Mouse (Mus musculus): ENCODE results near the gene Ifrd2. TPM values are rescaled to one million over a fixed set of nuclear protein-coding genes. Genes with fewer than 3 reads are reported as not detected.
A peak's percentile ranks its signal among the peaks of the same experiment; 100 is the strongest.

The Ifrd2 gene
- polyA plus RNA-seq, 1 experiment from 2014 or later, result 16.5 TPM

- peak overlapping the region; percentile 59 for H3K4me2 ChIP-seq (replicated peaks)
- peak overlapping the region; percentile 59; the same call in 1 of the 2 replicates for H3K9ac ChIP-seq
- peaks cover 45% of the 10 kb centered on the region for H3K27me3 ChIP-seq (ENCODE audit: control insufficient read depth, insufficient read depth, low read length)
- no peaks in the 10 kb centered on the region for H3K36me3 ChIP-seq (replicated peaks; ENCODE audit: control insufficient read depth, insufficient read depth)
- no peaks in the 10 kb centered on the region for H3K9me3 ChIP-seq (ENCODE audit: control insufficient read depth, low read length)
- H3K27ac ChIP-seq, result no peak overlapping the region
- H3K4me1 ChIP-seq (replicated peaks; ENCODE audit: control insufficient read depth, insufficient read depth, low read length), result peaks cover 38% of the 10 kb centered on the region
- H3K4me3 ChIP-seq (replicated peaks; ENCODE audit: low read length), result 0 out of 2 replicates have a peak overlapping the region, but pooled peaks have one; percentile 33
- no peak for DNase-seq (ENCODE audit: low spot score)
- WGBS, result 23% methylated on average over 23 of the region's 23 CpGs
- ATAC-seq (ENCODE audit: low FRiP score), result no peak
These were observed 36.8 kb upstream of the Ifrd2 start for GRCm38 (mm10) chr9:107550491-107551116.

GRCm38 (mm10) chr9:107551117-107551889 lies 36.1 kb upstream of the Ifrd2 start, which contains the start of gene Rassf1:
Gene Rassf1 (plus strand): TSS chr9:107551555.
- ATAC-seq (ENCODE audit: low FRiP score), result no peak
- Histone ChIP-seq H3K4me2 (replicated peaks) (peak within 1 kb of the TSS; percentile 59), H3K9ac (peak within 1 kb of the TSS; percentile 59), H3K27ac (no peak within 1 kb of the TSS), H3K4me1 (replicated peaks; ENCODE audit: control insufficient read depth, insufficient read depth, low read length) (peaks cover 44% of the 10 kb centered on the region), H3K4me3 (replicated peaks; ENCODE audit: low read length) (peak within 1 kb of the TSS; percentile 33), H3K9me3 (ENCODE audit: control insufficient read depth, low read length) (no peaks in the 10 kb centered on the region), H3K27me3 (ENCODE audit: control insufficient read depth, insufficient read depth, low read length) (peaks cover 45% of the 10 kb centered on the region), H3K36me3 (replicated peaks; ENCODE audit: control insufficient read depth, insufficient read depth) (no peaks in the 10 kb centered on the region)
- no peak for DNase-seq (ENCODE audit: low spot score)
- 2% methylated on average over 63 of the region's 63 CpGs for WGBS

GRCm38 (mm10) chr9:107551890-107552355 lies 35.5 kb upstream of the Ifrd2 start:
- H3K4me3 ChIP-seq (replicated peaks; ENCODE audit: low read length), result peak overlapping the region; percentile 33
- DNase-seq (ENCODE audit: low spot score) (no peak), ATAC-seq (ENCODE audit: low FRiP score) (no peak)
- no peaks in the 10 kb centered on the region for H3K9me3 ChIP-seq (ENCODE audit: control insufficient read depth, low read length)
- 10% methylated on average over 8 of the region's 8 CpGs for WGBS
- peaks cover 44% of the 10 kb centered on the region for H3K4me1 ChIP-seq (replicated peaks; ENCODE audit: control insufficient read depth, insufficient read depth, low read length)
- H3K27ac ChIP-seq, result no peak overlapping the region
- H3K9ac ChIP-seq, result peak overlapping the region; percentile 59
- peak overlapping the region; percentile 59 for H3K4me2 ChIP-seq (replicated peaks)
- no peaks in the 10 kb centered on the region for H3K36me3 ChIP-seq (replicated peaks; ENCODE audit: control insufficient read depth, insufficient read depth)
- H3K27me3 ChIP-seq (ENCODE audit: control insufficient read depth, insufficient read depth, low read length), result peaks cover 45% of the 10 kb centered on the region

GRCm38 (mm10) chr9:107552690-107553393 lies 34.6 kb upstream of the Ifrd2 start:
- no peak overlapping the region for H3K27ac ChIP-seq
- no peak for ATAC-seq (ENCODE audit: low FRiP score)
- WGBS, result 84% methylated on average over 5 of the region's 5 CpGs

GRCm38 (mm10) chr9:107553541-107554318 lies 33.7 kb upstream of the Ifrd2 start:
- peak; percentile 69; the same call in 1 of the 2 replicates for ATAC-seq (ENCODE audit: low FRiP score)
- 5% methylated on average over 36 of the region's 37 CpGs for WGBS
- peaks cover 16% of the 10 kb centered on the region for H3K36me3 ChIP-seq (replicated peaks; ENCODE audit: control insufficient read depth, insufficient read depth)
- peak overlapping the region; percentile 74 for H3K4me3 ChIP-seq (replicated peaks; ENCODE audit: low read length)
- peaks cover 43% of the 10 kb centered on the region for H3K27me3 ChIP-seq (ENCODE audit: control insufficient read depth, insufficient read depth, low read length)
- peak overlapping the region; percentile 63 for H3K9ac ChIP-seq
- H3K4me2 ChIP-seq (replicated peaks), result peak overlapping the region; percentile 75
- H3K4me1 ChIP-seq (replicated peaks; ENCODE audit: control insufficient read depth, insufficient read depth, low read length), result peaks cover 37% of the 10 kb centered on the region
- peak overlapping the region; percentile 73 for H3K27ac ChIP-seq
- no peaks in the 10 kb centered on the region for H3K9me3 ChIP-seq (ENCODE audit: control insufficient read depth, low read length)
- no peak for DNase-seq (ENCODE audit: low spot score)

More at GRCm38 (mm10) chr9:107552690-107553393, 34.6 kb upstream of the Ifrd2 start:
- Histone ChIP-seq H3K9ac (no peak overlapping the region), H3K4me2 (replicated peaks) (peak overlapping the region; percentile 75), H3K4me3 (replicated peaks; ENCODE audit: low read length) (peak overlapping the region; percentile 74), H3K4me1 (replicated peaks; ENCODE audit: control insufficient read depth, insufficient read depth, low read length) (peaks cover 37% of the 10 kb centered on the region), H3K36me3 (replicated peaks; ENCODE audit: control insufficient read depth, insufficient read depth) (peaks cover 8% of the 10 kb centered on the region), H3K9me3 (ENCODE audit: control insufficient read depth, low read length) (no peaks in the 10 kb centered on the region), H3K27me3 (ENCODE audit: control insufficient read depth, insufficient read depth, low read length) (peaks cover 45% of the 10 kb centered on the region)
- no peak for DNase-seq (ENCODE audit: low spot score)

GRCm38 (mm10) chr9:107554319-107554825 lies 33.1 kb upstream of the Ifrd2 start:
- Histone ChIP-seq H3K9ac (peak overlapping the region; percentile 80), H3K36me3 (replicated peaks; ENCODE audit: control insufficient read depth, insufficient read depth) (peaks cover 23% of the 10 kb centered on the region), H3K9me3 (ENCODE audit: control insufficient read depth, low read length) (no peaks in the 10 kb centered on the region), H3K4me3 (replicated peaks; ENCODE audit: low read length) (peak overlapping the region; percentile 74), H3K27me3 (ENCODE audit: control insufficient read depth, insufficient read depth, low read length) (peaks cover 37% of the 10 kb centered on the region), H3K4me1 (replicated peaks; ENCODE audit: control insufficient read depth, insufficient read depth, low read length) (peaks cover 37% of the 10 kb centered on the region), H3K4me2 (replicated peaks) (peak overlapping the region; percentile 75), H3K27ac (peak overlapping the region; percentile 87)
- peak; percentile 93 for ATAC-seq (ENCODE audit: low FRiP score)
- under 1% methylated on average over 53 of the region's 53 CpGs for WGBS
- peak; percentile 99 for DNase-seq (ENCODE audit: low spot score)

- Histone ChIP-seq H3K4me1 (replicated peaks; ENCODE audit: control insufficient read depth, insufficient read depth, low read length) (peaks cover 37% of the 10 kb centered on the region), H3K27ac (peak overlapping the region; percentile 87), H3K36me3 (replicated peaks; ENCODE audit: control insufficient read depth, insufficient read depth) (peaks cover 30% of the 10 kb centered on the region), H3K4me3 (replicated peaks; ENCODE audit: low read length) (peak overlapping the region; percentile 74), H3K9ac (peak overlapping the region; percentile 80), H3K9me3 (ENCODE audit: control insufficient read depth, low read length) (no peaks in the 10 kb centered on the region), H3K27me3 (ENCODE audit: control insufficient read depth, insufficient read depth, low read length) (peaks cover 30% of the 10 kb centered on the region), H3K4me2 (replicated peaks) (peak overlapping the region; percentile 75)
- WGBS, result 0% methylated on average over 23 of the region's 23 CpGs
- peak; percentile 32 for ATAC-seq (ENCODE audit: low FRiP score)
- DNase-seq (ENCODE audit: low spot score), result no peak
These were observed 32.4 kb upstream of the Ifrd2 start for GRCm38 (mm10) chr9:107555031-107555457.

GRCm38 (mm10) chr9:107555701-107556100 lies 31.7 kb upstream of the Ifrd2 start:
- Histone ChIP-seq H3K4me1 (replicated peaks; ENCODE audit: control insufficient read depth, insufficient read depth, low read length) (peaks cover 37% of the 10 kb centered on the region), H3K9me3 (ENCODE audit: control insufficient read depth, low read length) (no peaks in the 10 kb centered on the region), H3K4me2 (replicated peaks) (peak overlapping the region; percentile 75), H3K27me3 (ENCODE audit: control insufficient read depth, insufficient read depth, low read length) (peaks cover 24% of the 10 kb centered on the region), H3K27ac (peak overlapping the region; percentile 87; the same call in 1 of the 2 replicates), H3K36me3 (replicated peaks; ENCODE audit: control insufficient read depth, insufficient read depth) (peaks cover 36% of the 10 kb centered on the region), H3K4me3 (replicated peaks; ENCODE audit: low read length) (peak overlapping the region; percentile 74), H3K9ac (peak overlapping the region; percentile 80)
- ATAC-seq (ENCODE audit: low FRiP score) (no peak), DNase-seq (ENCODE audit: low spot score) (no peak)
- WGBS, result 45% methylated on average over 2 of the region's 2 CpGs

Measured in hindbrain, embryonic 14.5 days (tissue).